Mouse (Mus musculus): Measurements from ENCODE around the gene Efemp2. TPM values are rescaled to one million over a fixed set of nuclear protein-coding genes. Genes with fewer than 3 reads are reported as not detected.

The Efemp2 gene
- polyA plus RNA-seq, 1 experiment from 2014 or later = 38.9 TPM

- WGBS = 13% methylated on average over 16 of the region's 16 CpGs
- no peaks in the 10 kb centered on the region for H3K9me3 ChIP-seq
- 0 out of 2 replicates have a peak, but pooled peaks cover 5% of the 10 kb centered on the region for H3K27me3 ChIP-seq
- H3K4me2 ChIP-seq = peak overlapping the region; percentile 54
- H3K36me3 ChIP-seq = no peaks in the 10 kb centered on the region
- H3K4me3 ChIP-seq = 0 out of 2 replicates have a peak overlapping the region, but pooled peaks have one; percentile 6
- H3K9ac ChIP-seq = no peak overlapping the region
- H3K4me1 ChIP-seq (replicated peaks) = peaks cover 22% of the 10 kb centered on the region
- H3K27ac ChIP-seq (replicated peaks) = peak overlapping the region; percentile 62; the same call in 1 of the 2 replicates
- ATAC-seq (ENCODE audit: low FRiP score, low read depth) = peak; percentile 58; the same call in 1 of the 2 replicates
Observed at GRCm38 (mm10) chr19:5432992-5433852, 40.5 kb upstream of the Efemp2 start.

- no peaks in the 10 kb centered on the region for H3K36me3 ChIP-seq
- no peak for ATAC-seq (ENCODE audit: low FRiP score, low read depth)
- H3K4me2 ChIP-seq = peak overlapping the region; percentile 54
- H3K4me1 ChIP-seq (replicated peaks) = peaks cover 22% of the 10 kb centered on the region
- no peaks in the 10 kb centered on the region for H3K9me3 ChIP-seq
- H3K27ac ChIP-seq (replicated peaks) = peak overlapping the region; percentile 62; the same call in 1 of the 2 replicates
- 0 out of 2 replicates have a peak, but pooled peaks cover 5% of the 10 kb centered on the region for H3K27me3 ChIP-seq
- H3K9ac ChIP-seq = no peak overlapping the region
- WGBS = 71% methylated on average over 7 of the region's 7 CpGs
- no peak overlapping the region for H3K4me3 ChIP-seq
Observed at GRCm38 (mm10) chr19:5433951-5434350, 39.8 kb upstream of the Efemp2 start.

- peaks cover 20% of the 10 kb centered on the region for H3K4me1 ChIP-seq (replicated peaks)
- H3K4me2 ChIP-seq = no peak overlapping the region
- WGBS = 69% methylated on average over 9 of the region's 9 CpGs
- no peak overlapping the region for H3K4me3 ChIP-seq
- ATAC-seq (ENCODE audit: low FRiP score, low read depth) = no peak
- H3K9ac ChIP-seq = no peak overlapping the region
- H3K27me3 ChIP-seq = peaks cover 46% of the 10 kb centered on the region
- H3K9me3 ChIP-seq = no peaks in the 10 kb centered on the region
- no peak overlapping the region for H3K27ac ChIP-seq (replicated peaks)
- H3K36me3 ChIP-seq = no peaks in the 10 kb centered on the region
Observed at GRCm38 (mm10) chr19:5444371-5444908, 29.3 kb upstream of the Efemp2 start.

GRCm38 (mm10) chr19:5444954-5445353 is 28.8 kb upstream of the Efemp2 start:
- no peak overlapping the region for H3K4me2 ChIP-seq
- ATAC-seq (ENCODE audit: low FRiP score, low read depth) = no peak
- peaks cover 20% of the 10 kb centered on the region for H3K4me1 ChIP-seq (replicated peaks)
- no peak overlapping the region for H3K9ac ChIP-seq
- H3K36me3 ChIP-seq = no peaks in the 10 kb centered on the region
- no peaks in the 10 kb centered on the region for H3K9me3 ChIP-seq
- H3K4me3 ChIP-seq = no peak overlapping the region
- peaks cover 51% of the 10 kb centered on the region for H3K27me3 ChIP-seq
- 22% methylated on average over 7 of the region's 7 CpGs for WGBS
- no peak overlapping the region for H3K27ac ChIP-seq (replicated peaks)

- Histone ChIP-seq H3K9me3 (no peaks in the 10 kb centered on the region), H3K27ac (replicated peaks) (no peak overlapping the region), H3K4me1 (replicated peaks) (peaks cover 20% of the 10 kb centered on the region), H3K27me3 (peaks cover 59% of the 10 kb centered on the region), H3K4me2 (no peak overlapping the region), H3K36me3 (no peaks in the 10 kb centered on the region), H3K4me3 (no peak overlapping the region), H3K9ac (no peak overlapping the region)
- WGBS = 88% methylated on average over 5 of the region's 5 CpGs
- ATAC-seq (ENCODE audit: low FRiP score, low read depth) = no peak
Observed at GRCm38 (mm10) chr19:5445747-5446146, 28.0 kb upstream of the Efemp2 start.

GRCm38 (mm10) chr19:5447515-5448353 is 26.0 kb upstream of the Efemp2 start, which contains the start of gene Fosl1:
Gene Fosl1, plus strand, starts transcription at chr19:5447547.
- Histone ChIP-seq H3K4me2 (peak within 1 kb of the TSS; percentile 95), H3K27ac (replicated peaks) (no peak within 1 kb of the TSS), H3K9me3 (no peaks in the 10 kb centered on the region), H3K36me3 (no peaks in the 10 kb centered on the region), H3K27me3 (peaks cover 66% of the 10 kb centered on the region), H3K4me1 (replicated peaks) (peaks cover 20% of the 10 kb centered on the region), H3K9ac (peak within 1 kb of the TSS; percentile 42), H3K4me3 (peak within 1 kb of the TSS; percentile 63)
- WGBS = under 1% methylated on average over 70 of the region's 70 CpGs
- ATAC-seq (ENCODE audit: low FRiP score, low read depth) = peak; percentile 78; the same call in 1 of the 2 replicates

GRCm38 (mm10) chr19:5448354-5449150 is 25.2 kb upstream of the Efemp2 start:
- H3K36me3 ChIP-seq = no peaks in the 10 kb centered on the region
- no peak overlapping the region for H3K9ac ChIP-seq
- 0 out of 2 replicates have a peak, but pooled peaks have one; percentile 12 for ATAC-seq (ENCODE audit: low FRiP score, low read depth)

GRCm38 (mm10) chr19:5449673-5450072 is 24.1 kb upstream of the Efemp2 start:
- Histone ChIP-seq H3K4me1 (replicated peaks) (peaks cover 23% of the 10 kb centered on the region), H3K36me3 (no peaks in the 10 kb centered on the region), H3K9ac (no peak overlapping the region), H3K9me3 (no peaks in the 10 kb centered on the region), H3K27ac (replicated peaks) (no peak overlapping the region), H3K4me2 (no peak overlapping the region), H3K27me3 (peaks cover 64% of the 10 kb centered on the region), H3K4me3 (no peak overlapping the region)
- WGBS = 92% methylated on average over 3 of the region's 3 CpGs
- no peak for ATAC-seq (ENCODE audit: low FRiP score, low read depth)

More at GRCm38 (mm10) chr19:5448354-5449150, 25.2 kb upstream of the Efemp2 start:
- H3K27me3 ChIP-seq = peaks cover 66% of the 10 kb centered on the region
- peak overlapping the region; percentile 63 for H3K4me3 ChIP-seq
- H3K4me1 ChIP-seq (replicated peaks) = peaks cover 20% of the 10 kb centered on the region
- WGBS = 9% methylated on average over 36 of the region's 36 CpGs
- H3K4me2 ChIP-seq = peak overlapping the region; percentile 95
- no peaks in the 10 kb centered on the region for H3K9me3 ChIP-seq
- no peak overlapping the region for H3K27ac ChIP-seq (replicated peaks)

- Histone ChIP-seq H3K36me3 (no peaks in the 10 kb centered on the region), H3K27me3 (peaks cover 47% of the 10 kb centered on the region)
Observed at GRCm38 (mm10) chr19:5451766-5452165, 22.0 kb upstream of the Efemp2 start.

GRCm38 (mm10) chr19:5455037-5455436 is 18.7 kb upstream of the Efemp2 start:
- no peak for ATAC-seq (ENCODE audit: low FRiP score, low read depth)
- no peaks in the 10 kb centered on the region for H3K36me3 ChIP-seq
- H3K9ac ChIP-seq = peak overlapping the region; percentile 89; the same call in 1 of the 2 replicates
- 0 out of 2 replicates have a peak overlapping the region, but pooled peaks have one; percentile 6 for H3K27ac ChIP-seq (replicated peaks)
- H3K9me3 ChIP-seq = no peaks in the 10 kb centered on the region
- whole genome bisulfite sequencing = 83% methylated on average over 12 of the region's 12 CpGs
- H3K4me1 ChIP-seq (replicated peaks) = peaks cover 37% of the 10 kb centered on the region
- H3K4me3 ChIP-seq = peak overlapping the region; percentile 81; the same call in 1 of the 2 replicates
- H3K4me2 ChIP-seq = peak overlapping the region; percentile 84
- H3K27me3 ChIP-seq = peaks cover 14% of the 10 kb centered on the region

More at GRCm38 (mm10) chr19:5451766-5452165, 22.0 kb upstream of the Efemp2 start:
- H3K9ac ChIP-seq = no peak overlapping the region
- 79% methylated on average over 6 of the region's 6 CpGs for WGBS
- peaks cover 44% of the 10 kb centered on the region for H3K4me1 ChIP-seq (replicated peaks)
- no peak overlapping the region for H3K4me2 ChIP-seq
- no peaks in the 10 kb centered on the region for H3K9me3 ChIP-seq
- H3K4me3 ChIP-seq = no peak overlapping the region
- H3K27ac ChIP-seq (replicated peaks) = no peak overlapping the region
- no peak for ATAC-seq (ENCODE audit: low FRiP score, low read depth)

- Histone ChIP-seq H3K4me3 (peak overlapping the region; percentile 81), H3K27me3 (peaks cover 9% of the 10 kb centered on the region), H3K9ac (peak overlapping the region; percentile 89), H3K4me1 (replicated peaks) (peaks cover 39% of the 10 kb centered on the region), H3K27ac (replicated peaks) (0 out of 2 replicates have a peak overlapping the region, but pooled peaks have one; percentile 6), H3K36me3 (no peaks in the 10 kb centered on the region), H3K4me2 (peak overlapping the region; percentile 84), H3K9me3 (no peaks in the 10 kb centered on the region)
- ATAC-seq (ENCODE audit: low FRiP score, low read depth) = no peak
- WGBS = 52% methylated on average over 8 of the region's 8 CpGs
Observed at GRCm38 (mm10) chr19:5455568-5455967, 18.2 kb upstream of the Efemp2 start.

Data from hindbrain, embryonic 15.5 days (tissue).